Mouse (Mus musculus): ENCODE measurements around the gene Spats2. TPM values are rescaled to one million over a fixed set of nuclear protein-coding genes. Genes with fewer than 3 reads are reported as not detected.

The Spats2 gene
- under 1 TPM in 1 of 2 experiments, not detected in 1; 0.33 TPM for polyA plus RNA-seq (2017; shearing (Covaris generic))

DNA sequence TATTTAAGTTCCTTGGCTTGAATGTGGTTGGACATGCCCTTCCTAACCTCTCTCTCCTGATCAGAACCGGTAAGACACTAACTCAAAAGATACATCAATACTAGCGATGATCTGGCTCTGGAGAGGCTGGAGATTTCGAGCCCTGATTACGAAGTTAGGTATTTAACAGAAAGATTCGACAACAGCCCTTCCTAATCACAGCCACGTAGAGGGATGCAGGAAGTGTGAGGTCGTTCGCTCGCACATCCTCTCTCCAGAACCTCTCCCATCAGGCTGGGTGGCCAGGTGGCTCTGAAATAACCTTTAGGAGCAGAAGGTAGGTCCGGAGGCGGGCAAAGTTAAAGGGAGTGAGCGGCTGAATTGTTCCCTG, at the start of gene Spats2:
Gene Spats2 (plus strand): TSS at position 206 of the 370 bp plus-strand sequence.

DNA sequence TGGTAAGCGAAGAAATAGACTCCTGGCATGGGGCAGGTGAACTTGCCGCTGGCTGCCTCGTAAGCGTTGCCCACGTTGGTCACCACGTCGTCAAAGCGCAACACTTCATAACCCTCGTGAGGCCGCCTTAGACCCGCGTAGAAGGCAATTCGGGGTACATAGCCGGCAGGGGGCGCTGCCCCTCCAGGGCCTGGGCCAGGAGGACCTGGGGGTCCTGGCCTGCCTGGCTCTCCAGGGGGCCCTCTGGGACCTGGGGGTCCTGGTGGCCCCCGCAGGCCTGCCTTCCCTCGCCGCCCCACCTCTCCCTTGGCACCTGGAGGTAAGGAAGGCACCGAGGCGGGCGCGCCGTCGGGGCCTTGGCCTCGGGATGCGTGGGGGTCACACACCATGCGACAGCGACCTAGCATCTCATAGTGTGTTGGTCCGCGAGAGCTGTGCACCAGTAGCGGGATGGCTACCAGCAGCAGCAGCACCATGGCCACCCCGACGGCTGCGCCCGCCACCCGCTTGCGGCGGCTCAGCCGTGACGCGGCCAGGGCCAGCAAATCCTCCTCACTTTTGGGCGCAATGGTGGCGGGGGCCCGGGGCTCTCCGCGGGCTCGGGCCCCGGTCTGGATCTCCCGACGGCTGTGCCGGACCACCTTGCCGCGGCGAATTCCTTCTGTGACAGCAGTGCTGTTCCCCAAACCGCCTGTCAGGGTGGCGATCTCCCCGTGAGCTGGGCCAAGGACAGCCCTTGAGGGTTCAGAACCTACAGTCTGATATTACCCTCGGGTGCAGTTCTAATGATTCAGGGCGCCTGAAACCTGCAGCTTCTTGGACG, 38.3 kb upstream of the Spats2 start, which contains the start of gene C1ql4:
Gene C1ql4 (minus strand): TSS at position 565 of the 823 bp plus-strand sequence.

DNA sequence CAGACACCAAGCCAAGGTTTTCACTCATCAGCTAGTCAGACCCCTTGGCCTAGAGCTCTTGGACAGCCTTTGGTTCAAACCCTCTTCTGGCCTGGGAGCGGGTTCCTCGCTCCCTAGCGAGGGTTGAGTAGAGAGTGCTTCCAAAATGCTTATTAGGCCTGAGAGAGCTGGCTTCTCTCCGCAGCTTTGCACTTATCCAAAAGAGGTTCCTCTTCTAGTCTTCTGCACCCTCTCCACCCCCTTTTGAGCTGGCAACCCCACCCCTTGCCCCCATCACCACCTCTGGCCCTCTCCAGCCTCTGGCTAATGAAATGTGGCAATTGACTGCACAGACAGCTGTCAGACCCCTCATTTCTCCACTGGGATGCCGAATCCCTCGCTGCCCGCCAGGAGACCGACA, 32.8 kb upstream of the Spats2 start, which contains the start of gene Dnajc22:
Gene Dnajc22 (plus strand): TSS at position 301 of the 400 bp plus-strand sequence.

GRCm38 (mm10) chr15:99224208-99224911, 98.6 kb downstream of the Spats2 start, which contains the start of gene Kcnh3:
TSS of gene Kcnh3 (plus strand) at chr15:99224861.

DNA sequence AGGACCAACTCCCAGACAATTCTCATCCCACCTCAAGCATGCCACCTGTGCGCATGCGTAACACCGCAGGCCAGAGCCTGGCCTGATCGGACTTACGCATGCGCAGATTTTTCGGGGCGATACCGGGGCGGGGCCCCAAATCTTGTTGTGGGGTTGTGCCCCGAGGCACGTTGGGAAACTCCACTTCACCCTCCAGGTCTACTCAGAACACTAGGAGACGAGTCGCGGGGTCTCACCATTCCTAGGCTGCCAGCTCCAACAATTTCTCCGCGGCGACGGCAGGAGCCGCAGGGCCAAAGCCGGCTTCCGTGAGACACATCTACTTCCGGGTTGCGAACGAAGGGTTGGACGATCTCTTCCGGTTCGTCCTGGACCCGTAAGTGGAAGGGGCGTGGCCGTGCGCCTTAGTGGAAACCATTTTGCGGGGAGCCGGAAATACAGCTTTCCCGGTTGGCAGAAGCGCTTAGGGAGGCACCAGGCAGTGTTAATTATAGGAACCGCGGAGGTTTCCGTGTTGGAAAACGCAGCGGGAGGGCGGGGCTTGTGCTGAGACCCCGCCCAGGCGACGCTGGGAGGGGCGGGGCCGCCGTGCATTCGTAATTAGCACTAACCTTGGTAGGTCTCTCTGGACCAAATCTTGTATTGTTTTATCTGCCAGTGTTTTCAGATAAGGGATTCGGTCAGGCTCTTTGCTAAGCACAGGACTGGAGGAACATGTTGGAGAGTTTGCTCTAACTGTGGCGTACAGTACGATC, 126.1 kb downstream of the Spats2 start, which contains the start of gene Mcrs1:
Gene Mcrs1 (minus strand): TSS at position 336 of the 755 bp plus-strand sequence.

Other genes with a start within 250 kb of the Spats2 start
- 10 to 100 TPM; 10.6 to 13.1 TPM for gene Rhebl1, start 231.4 kb upstream of the Spats2 start, polyA plus RNA-seq (2017; shearing (Covaris generic))
- gene Dhh, start 227.4 kb upstream of the Spats2 start, polyA plus RNA-seq (2017; shearing (Covaris generic)): under 1 TPM; 0.05 to 0.32 TPM
- gene Lmbr1l, start 207.7 kb upstream of the Spats2 start, polyA plus RNA-seq (2017; shearing (Covaris generic)): 10 to 100 TPM; 60.9 to 68.1 TPM
- 100 to 1,000 TPM; 391 to 489 TPM for gene Tuba1b, start 191.4 kb upstream of the Spats2 start, polyA plus RNA-seq (2017; shearing (Covaris generic))
- not detected for gene Gm49450, start 172.4 kb upstream of the Spats2 start, polyA plus RNA-seq (2017; shearing (Covaris generic))
- 100 to 1,000 TPM; 132 to 197 TPM for gene Tuba1a, start 172.2 kb upstream of the Spats2 start, polyA plus RNA-seq (2017; shearing (Covaris generic))
- gene Tuba1c, start 96.0 kb upstream of the Spats2 start, polyA plus RNA-seq (2017; shearing (Covaris generic)): 10 to 100 TPM; 53.1 to 68.1 TPM
- gene Prph, start 70.7 kb upstream of the Spats2 start, polyA plus RNA-seq (2017; shearing (Covaris generic)): under 1 TPM in 1 of 2 experiments, not detected in 1; 0.36 TPM
- gene Troap, start 51.3 kb upstream of the Spats2 start, polyA plus RNA-seq (2017; shearing (Covaris generic)): 1 to 10 TPM; 3.2 to 3.3 TPM
- gene C1ql4, start 38.1 kb upstream of the Spats2 start, polyA plus RNA-seq (2017; shearing (Covaris generic)): under 1 TPM in 1 of 2 experiments, not detected in 1; 0.20 TPM
- under 1 TPM in 1 of 2 experiments, not detected in 1; 0.17 TPM for gene Dnajc22, start 32.7 kb upstream of the Spats2 start, polyA plus RNA-seq (2017; shearing (Covaris generic))
- gene Kcnh3, start 98.9 kb downstream of the Spats2 start, polyA plus RNA-seq (2017; shearing (Covaris generic)): 1 to 10 TPM; 1.1 to 4.1 TPM
- 100 to 1,000 TPM in 1 of 2 experiments, 10 to 100 TPM in 1; 99.5 to 122 TPM for gene Mcrs1, start 126.0 kb downstream of the Spats2 start, polyA plus RNA-seq (2017; shearing (Covaris generic))
- 10 to 100 TPM in 1 of 2 experiments, 1 to 10 TPM in 1; 4.3 to 17.1 TPM for gene Prpf40b, start 169.2 kb downstream of the Spats2 start, polyA plus RNA-seq (2017; shearing (Covaris generic))
- under 1 TPM; 0.32 to 0.38 TPM for gene Fam186b, start 170.0 kb downstream of the Spats2 start, polyA plus RNA-seq (2017; shearing (Covaris generic))
- gene Fmnl3, start 244.6 kb downstream of the Spats2 start, polyA plus RNA-seq (2017; shearing (Covaris generic)): 10 to 100 TPM; 44.2 to 45.5 TPM